Mouse (Mus musculus): ENCODE results near the gene Capn7. TPM values are rescaled to one million over a fixed set of nuclear protein-coding genes. Genes with fewer than 3 reads are reported as not detected.

The Capn7 gene
- total RNA-seq, 2 experiments from 2014 or later = 33.8 to 38.3 TPM

DNA sequence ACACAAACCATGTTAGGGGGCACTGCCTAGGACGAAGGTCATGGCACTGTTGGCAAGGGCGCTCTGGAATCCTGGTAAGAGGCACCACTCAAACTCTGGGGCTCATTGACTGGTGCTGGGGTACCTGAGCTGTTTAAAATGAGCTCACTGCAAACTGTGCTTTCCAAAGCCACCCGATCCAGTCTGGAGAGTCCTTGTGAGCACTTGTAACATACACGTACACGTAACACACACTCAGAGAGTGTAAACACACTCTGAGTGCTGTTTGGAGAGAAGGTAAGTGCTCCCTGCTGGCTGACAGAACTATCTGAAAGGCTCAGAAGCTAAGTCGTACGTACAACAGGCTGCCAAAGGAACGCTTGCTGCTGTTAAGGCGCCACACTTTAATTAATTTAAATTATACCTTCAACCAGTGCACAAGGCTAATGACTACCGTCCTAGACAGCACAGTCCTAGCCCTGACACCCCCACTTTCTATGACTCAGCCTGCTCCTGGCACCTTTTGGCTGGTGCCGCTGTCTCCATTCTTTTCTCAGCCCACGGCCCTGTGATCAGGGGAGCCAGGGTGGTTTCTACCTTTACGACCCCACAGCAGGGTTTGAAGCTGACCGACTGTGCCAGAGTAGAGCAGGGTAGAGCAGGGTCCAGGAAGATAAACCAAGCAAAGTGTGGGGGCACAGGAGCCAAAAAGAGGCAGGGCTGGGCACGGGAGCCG lies 80.6 kb downstream of the Capn7 start:
- peak overlapping the region; percentile 12; the same call in 1 of the 2 replicates for H3K27ac ChIP-seq
- intact Hi-C loops (cut with DNase I) = no loop called here

DNA sequence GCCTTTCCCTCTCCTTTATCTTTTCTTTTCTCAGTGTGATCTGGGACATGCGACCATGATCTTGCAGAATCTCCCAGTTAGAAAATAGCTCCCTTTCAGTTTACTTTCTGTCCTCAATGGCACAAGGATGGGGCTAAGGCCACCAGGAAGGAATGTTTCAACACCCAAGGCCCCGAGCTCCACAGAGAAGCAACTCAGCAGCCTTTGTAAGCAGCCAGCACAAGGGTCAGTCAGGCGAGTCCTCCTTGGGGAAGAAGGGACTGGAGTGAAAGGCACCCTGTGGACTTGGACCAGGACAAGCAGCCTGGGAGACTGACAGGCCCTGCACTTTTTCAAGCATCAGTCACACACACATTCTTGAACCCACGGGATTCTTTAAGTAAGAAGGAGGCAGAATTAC lies 82.8 kb downstream of the Capn7 start:
- no peak for TF ChIP-seq CTCF (IDR thresholded peaks at IDR 0.05)
- Histone ChIP-seq H3K27ac (no peak overlapping the region), H3K4me3 (no peak overlapping the region)
- DNase-seq (ENCODE audit: extremely low spot score in 1 of 2, low spot score in 2 of 2) = no peak
- intact Hi-C loops (cut with DNase I) = no loop called here

More for the DNA sequence above, 80.6 kb downstream of the Capn7 start:
- no peak for TF ChIP-seq CTCF (IDR thresholded peaks at IDR 0.05)
- DNase-seq (ENCODE audit: extremely low spot score in 1 of 2, low spot score in 2 of 2) = no peak
- H3K4me3 ChIP-seq = no peak overlapping the region

DNA sequence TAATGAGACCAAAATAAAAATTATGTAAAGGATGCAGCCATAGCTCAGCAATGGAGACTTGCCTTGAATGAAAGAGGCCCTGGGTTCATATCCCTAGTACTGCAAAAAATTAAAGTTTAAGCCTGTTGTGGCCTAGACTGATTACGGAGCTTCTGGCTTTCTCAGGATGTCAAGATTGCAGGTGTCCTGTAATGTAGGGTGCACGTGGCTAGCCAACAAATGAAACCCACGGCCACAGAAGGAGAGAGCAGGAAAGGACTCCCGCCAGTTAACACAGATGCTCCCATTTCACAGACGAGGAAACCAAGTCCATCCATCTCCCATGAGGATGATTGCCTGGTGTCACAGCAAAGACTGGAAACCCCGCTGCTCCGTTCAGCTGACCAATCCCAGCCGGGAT lies 83.7 kb downstream of the Capn7 start:
- no peak for DNase-seq (ENCODE audit: extremely low spot score in 1 of 2, low spot score in 2 of 2)
- Histone ChIP-seq H3K4me3 (no peak overlapping the region), H3K27ac (no peak overlapping the region)
- intact Hi-C loops (cut with DNase I) = no loop called here
- TF ChIP-seq CTCF (IDR thresholded peaks at IDR 0.05) = no peak

DNA sequence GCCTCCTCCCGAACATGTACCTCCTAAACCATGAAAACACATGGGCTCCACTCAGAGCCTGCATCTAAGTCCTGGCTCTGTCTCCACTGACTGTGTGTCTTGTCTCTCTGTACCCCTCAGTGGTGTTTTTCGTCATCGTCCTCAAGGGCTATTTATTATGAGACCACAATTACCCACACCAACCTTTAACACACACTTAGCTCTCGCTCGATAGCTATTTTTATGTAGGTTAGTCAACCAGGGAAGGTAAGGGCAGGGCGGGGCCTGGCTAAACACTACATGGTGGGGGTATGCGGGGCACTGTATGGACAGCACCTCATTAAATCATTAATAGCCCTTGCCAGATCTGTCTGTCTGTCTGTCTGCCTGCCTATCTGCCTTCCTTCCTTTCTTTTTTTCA lies 84.1 kb downstream of the Capn7 start:
- no peak for DNase-seq (ENCODE audit: extremely low spot score in 1 of 2, low spot score in 2 of 2)
- no peak overlapping the region for H3K27ac ChIP-seq
- intact Hi-C loops (cut with DNase I) = no loop called here
- H3K4me3 ChIP-seq = no peak overlapping the region
- TF ChIP-seq CTCF (IDR thresholded peaks at IDR 0.05) = no peak

DNA sequence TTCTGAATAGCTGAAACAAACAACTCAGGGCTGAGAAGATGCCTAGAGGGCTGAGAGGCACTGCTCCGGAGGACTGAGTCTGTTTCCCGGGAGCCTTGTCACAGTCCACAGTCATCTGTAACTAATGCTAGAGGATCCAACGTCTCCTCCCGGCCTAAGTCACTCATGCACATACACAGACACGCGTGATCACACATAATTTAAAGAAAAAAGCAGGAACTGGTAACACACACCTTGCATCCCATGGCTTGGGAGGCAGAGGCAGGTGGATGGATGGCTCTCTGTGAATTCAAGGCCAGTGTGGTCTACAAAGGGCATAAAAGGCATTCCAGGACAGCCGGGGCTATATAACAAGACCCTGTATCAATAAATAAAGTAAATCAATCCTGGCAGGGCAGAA lies 84.5 kb downstream of the Capn7 start:
- H3K4me3 ChIP-seq = no peak overlapping the region
- no peak for DNase-seq (ENCODE audit: extremely low spot score in 1 of 2, low spot score in 2 of 2)
- no peak for TF ChIP-seq CTCF (IDR thresholded peaks at IDR 0.05)
- intact Hi-C loops (cut with DNase I) = no loop called here
- no peak overlapping the region for H3K27ac ChIP-seq

Other genes starting within 250 kb of the Capn7 start
- 10 to 100 TPM; 21.9 to 23.5 TPM for gene Smim4, start 207.7 kb upstream of the Capn7 start, total RNA-seq (2021)
- gene Nt5dc2, start 205.6 kb upstream of the Capn7 start, total RNA-seq (2021) = 1 to 10 TPM; 2.5 to 2.8 TPM
- gene Stab1, start 168.0 kb upstream of the Capn7 start, total RNA-seq (2021) = 10 to 100 TPM; 21.2 to 29.4 TPM
- gene Tnnc1, start 128.3 kb upstream of the Capn7 start, total RNA-seq (2021) = 10 to 100 TPM; 33.8 to 37.7 TPM
- gene Nisch, start 119.7 kb upstream of the Capn7 start, total RNA-seq (2021) = 100 to 1,000 TPM; 387 to 407 TPM
- gene Sema3g, start 118.8 kb upstream of the Capn7 start, total RNA-seq (2021) = 1 to 10 TPM; 5.4 to 6.1 TPM
- 1 to 10 TPM; 3.3 to 4.3 TPM for gene Phf7, start 85.3 kb upstream of the Capn7 start, total RNA-seq (2021)
- gene Bap1, start 85.2 kb upstream of the Capn7 start, total RNA-seq (2021) = 100 to 1,000 TPM; 142 to 146 TPM
- 1 to 10 TPM; 4.6 to 5.8 TPM for gene Dnah1, start 12.7 kb upstream of the Capn7 start, total RNA-seq (2021)
- gene Sh3bp5, start 99.4 kb downstream of the Capn7 start, total RNA-seq (2021) = 10 to 100 TPM; 63.5 to 65.4 TPM
- gene Eaf1, start 157.8 kb downstream of the Capn7 start, total RNA-seq (2021) = 10 to 100 TPM; 12.7 to 15.1 TPM
- gene Mettl6, start 158.4 kb downstream of the Capn7 start, total RNA-seq (2021) = 10 to 100 TPM; 32.7 to 35.6 TPM

Measured in left cerebral cortex, adult 2 months (tissue).